Mouse (Mus musculus) left cerebral cortex, postnatal 25 days (tissue): ENCODE measurements at regions not wholly inside any gene's neighbourhood (a gene's known extent, or its start where the extent isn't known, plus 50 kb on each side); places are given as distances from the start of the nearest gene placed in this dataset.

ENCODE experiments used
- DNase-seq, 2 experiments: peaks; one replicate each; pipeline ENCODE4 v3.0.0; 2022; ENCODE audit warnings: low spot score in 2 of 2, mixed read lengths in 1 of 2
- intact Hi-C: fragments of 180-260 bp; cut with DNase I; formaldehyde crosslinking; loops from one replicate; pipeline ENCODE4 v1.15.1; 2025

DNA sequence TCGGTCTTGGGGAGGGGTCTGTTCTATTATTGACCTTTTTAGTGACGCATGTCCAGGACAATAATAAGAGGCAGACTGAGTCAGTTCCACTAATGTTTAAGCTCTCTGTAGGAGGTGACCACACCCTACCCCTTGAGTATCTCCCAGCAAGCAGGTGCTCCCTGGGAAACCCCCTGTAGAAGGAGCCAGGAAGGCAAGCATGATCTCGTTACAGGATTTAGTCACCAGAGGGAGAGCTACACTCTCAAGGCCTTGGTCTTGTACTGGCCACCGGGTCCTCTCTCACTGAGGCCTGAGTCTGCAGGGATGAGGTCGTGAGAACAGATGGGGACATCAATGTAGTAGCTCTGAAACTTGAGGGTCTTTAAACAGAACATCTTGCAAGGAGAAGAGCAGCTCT, 55.3 kb upstream of the Ccnd2 start:
- DNase-seq, result no peak
- intact Hi-C loops, result no loop called here

DNA sequence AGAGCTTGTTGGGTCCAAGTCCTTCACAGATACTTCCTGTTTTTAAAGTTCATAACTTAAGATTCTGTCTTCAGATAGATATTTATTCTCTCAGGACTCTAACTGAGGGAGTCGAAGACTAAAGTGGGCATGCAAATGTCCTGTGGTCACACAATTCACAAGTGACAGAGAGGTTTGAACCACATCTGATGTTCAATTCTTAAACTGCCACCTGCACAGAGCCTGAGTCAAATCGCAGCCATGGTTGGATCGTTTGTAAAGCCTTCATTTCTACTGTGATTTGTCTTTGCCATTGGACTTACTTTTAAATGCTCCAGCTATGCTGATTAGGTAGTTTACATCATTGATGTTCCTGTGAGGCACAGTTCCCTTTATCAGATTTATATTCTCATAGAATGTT, 61.4 kb upstream of the Ccnd2 start:
- intact Hi-C loops, result no loop called here
- no peak for DNase-seq

DNA sequence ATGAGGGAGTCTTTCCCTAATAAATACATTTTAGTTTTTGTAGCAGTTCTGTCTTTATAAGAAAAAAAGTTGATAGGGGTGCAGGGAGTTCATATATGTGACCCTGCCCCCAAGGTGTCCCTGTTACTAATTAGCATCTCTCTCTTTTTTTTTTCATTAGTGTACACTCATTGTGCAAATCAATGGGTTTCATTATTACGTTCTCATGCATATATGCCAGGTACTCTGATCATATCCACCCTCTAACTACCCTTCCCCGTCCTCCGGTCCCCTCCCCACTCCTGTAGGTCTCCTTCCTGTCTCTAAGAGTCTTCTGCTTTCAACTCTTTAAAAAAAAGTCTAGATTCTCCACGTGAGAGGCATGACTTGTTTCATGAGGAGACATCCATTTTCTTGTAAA, 63.9 kb upstream of the Ccnd2 start:
- DNase-seq, result no peak
- intact Hi-C loops, result no loop called here

DNA sequence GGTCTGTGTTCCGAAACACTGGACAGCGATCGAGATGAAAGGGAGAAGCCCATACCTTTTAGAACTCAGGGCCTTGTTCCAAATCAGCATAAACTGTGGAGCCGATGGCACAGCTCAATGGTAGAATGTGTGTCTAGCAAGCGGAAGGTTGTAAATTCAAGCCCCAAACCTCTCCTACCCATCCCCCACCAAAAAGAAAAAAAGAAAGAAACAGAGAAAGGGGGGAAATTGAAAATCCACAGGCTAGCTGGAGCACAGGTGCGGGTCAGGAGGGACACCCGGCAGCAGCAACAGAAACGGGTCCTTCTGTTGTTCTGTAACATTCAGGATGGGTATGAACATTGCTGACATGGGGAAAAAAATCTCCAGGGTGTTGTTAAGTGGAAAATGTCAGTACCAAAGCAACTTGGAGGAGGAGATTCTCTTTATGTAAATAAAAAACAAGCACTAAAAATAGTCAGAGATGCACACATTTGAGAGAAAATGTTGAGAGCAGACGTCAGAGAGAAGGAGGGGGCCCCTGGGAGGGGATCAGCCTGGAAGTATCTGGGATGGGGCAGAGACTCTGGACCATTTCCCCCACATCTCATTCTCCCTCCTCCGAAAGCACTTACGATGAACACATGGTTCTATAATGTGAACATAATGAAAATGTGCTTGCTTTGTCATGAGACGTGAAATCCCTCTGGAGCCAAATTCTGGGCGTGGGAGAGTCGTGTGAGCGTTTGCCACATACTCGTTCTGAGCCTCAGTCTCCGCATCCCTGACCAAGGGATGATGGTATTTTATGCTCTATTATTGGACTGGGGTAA, 66.8 kb upstream of the Ccnd2 start:
- peak; percentile 21 to 48 for DNase-seq
- intact Hi-C loops, result no loop called here

DNA sequence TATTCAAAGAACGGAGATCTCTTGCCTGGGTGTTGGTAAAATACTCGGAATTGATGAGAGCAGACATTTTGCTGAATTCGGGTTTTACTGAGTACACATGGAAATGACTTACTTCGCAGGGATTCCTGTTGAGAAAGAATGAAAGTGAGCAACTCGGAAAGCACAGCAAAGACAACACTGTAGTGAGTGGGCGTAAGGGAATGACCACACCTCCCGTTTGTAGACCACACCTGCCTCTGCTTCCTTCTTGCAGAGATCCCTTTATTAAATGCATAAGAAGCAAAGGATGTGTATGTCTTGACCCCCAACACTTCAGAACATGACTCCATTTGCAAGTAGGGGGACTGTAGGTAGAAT, 67.4 kb upstream of the Ccnd2 start:
- intact Hi-C loops, result no loop called here
- DNase-seq, result no peak

DNA sequence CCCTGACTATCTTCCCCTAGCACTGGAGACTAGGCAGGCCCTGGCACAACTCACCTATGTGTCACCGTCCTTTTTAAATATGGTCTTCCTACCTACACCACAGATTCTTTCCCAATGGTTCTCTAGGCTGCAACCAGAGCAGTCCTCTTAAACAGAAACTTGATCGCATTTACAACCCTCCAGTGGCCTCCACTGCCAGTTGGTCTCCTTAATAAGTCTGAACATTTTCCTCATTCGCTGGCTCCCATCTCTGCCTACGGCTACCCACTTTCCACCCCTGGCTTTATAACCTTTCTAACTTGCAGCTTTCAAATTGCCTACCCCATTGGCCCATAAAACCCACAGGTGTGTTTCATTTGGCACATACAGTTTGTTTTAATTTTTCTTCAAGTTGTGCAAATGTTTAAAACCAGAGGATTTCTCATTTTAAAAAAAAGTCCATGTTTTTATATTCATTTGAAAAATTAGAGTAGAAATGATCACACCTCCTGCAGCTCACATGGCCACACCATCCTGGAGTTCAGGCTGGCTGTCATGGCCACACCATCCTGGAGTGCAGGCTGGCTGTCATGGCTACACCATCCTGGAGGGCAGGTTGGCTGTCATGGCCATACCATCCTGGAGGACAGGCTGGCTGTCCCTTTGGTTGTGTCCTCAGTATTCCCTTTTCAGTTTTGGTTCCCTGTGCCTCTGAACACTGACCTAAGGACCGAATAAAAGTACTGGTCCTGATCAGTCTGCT, 74.4 kb upstream of the Ccnd2 start:
- intact Hi-C loops, result no loop called here
- DNase-seq, result no peak

DNA sequence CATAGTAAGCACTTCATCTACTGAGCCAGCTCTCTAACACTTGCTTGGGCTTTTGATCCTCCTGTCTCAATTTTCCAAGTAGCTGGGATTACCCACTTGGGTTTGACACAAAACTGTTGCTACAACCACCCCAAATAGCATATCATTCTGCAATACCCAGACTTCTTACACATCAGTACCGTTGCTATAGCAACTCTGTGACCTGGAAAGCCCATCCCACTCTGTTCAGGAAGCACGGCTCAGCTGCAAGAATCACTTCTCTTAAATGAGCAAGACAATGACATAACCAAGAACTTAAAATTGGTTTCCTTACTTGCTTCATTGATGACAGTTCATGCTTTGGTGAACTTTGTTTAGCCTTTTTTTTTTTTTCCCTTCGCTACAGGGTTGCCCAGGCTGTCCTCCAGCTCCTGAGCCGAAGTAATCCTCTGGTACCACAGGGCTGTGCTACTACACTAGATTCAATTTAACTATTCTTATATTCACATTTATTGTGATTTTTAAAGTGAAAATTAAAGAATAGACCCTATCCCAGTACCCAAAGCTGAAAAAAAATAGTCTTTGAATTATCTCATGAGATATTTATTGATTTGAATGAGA, 84.6 kb upstream of the Ccnd2 start:
- intact Hi-C loops, result no loop called here
- peak; percentile 13 to 65 for DNase-seq

DNA sequence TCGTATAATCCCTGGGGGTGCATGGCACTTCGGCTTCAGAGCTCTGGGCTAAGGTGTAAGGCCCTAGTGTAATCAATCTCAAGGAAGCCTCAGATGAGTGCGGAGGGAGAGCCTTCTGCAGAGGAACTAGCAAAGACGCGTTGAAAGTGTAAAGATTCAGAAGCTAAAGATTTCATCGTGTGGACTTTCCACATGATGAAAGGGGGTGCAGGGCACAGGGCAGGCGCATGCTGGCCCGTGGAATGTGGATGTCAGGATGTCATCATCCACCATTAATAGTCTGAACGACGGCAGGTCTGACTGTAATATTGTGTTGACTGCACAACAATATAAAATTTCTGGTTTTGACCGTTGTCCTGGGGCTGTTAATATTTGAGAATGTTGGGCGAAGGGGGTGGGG, 85.2 kb upstream of the Ccnd2 start:
- intact Hi-C loops, result no loop called here
- no peak for DNase-seq

DNA sequence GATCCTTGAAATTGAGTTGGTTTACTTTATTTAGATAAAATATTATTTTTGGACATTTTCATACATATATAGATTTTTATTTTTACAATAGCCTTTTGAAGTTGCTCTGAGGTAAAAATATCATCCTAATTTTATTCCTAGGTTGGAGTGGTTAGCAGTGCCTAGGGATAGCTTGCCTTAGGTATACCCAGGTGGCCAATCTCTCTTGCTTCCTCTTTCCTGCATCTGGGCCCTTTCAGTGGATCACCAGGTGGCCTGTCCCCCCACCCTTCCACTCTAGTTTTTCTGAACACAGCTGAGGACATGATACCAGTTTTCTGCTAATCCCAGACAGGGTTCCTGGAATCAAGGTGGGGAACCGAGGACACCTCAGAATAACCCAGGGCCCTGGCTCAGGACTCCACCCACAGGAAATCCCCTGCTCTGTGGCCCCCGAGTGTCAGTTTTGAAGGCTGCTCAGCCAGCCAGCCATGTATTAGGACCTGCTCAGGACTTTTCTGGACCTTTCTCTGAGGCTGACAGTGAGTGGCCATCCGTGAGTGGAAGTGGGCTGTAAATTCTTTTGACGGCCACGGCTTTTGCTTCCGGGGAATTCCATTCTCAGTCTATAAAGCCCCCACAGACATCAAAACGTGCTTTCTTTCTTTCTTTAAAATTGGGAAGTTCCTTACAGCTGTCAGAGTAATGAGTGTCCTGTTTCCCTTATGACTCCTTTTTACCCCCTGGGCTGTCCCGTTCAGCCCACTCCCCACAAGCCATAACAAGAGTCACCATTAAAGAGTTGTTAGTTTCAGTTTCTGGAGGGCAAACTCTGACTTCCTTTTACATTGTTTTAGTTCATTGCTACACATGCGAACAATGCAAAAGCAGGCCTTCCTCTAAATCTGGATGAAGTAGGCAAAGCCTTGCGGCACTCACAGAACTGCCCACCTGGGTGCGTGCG, 87.8 kb upstream of the Ccnd2 start:
- intact Hi-C loops, result no loop called here
- no peak for DNase-seq

DNA sequence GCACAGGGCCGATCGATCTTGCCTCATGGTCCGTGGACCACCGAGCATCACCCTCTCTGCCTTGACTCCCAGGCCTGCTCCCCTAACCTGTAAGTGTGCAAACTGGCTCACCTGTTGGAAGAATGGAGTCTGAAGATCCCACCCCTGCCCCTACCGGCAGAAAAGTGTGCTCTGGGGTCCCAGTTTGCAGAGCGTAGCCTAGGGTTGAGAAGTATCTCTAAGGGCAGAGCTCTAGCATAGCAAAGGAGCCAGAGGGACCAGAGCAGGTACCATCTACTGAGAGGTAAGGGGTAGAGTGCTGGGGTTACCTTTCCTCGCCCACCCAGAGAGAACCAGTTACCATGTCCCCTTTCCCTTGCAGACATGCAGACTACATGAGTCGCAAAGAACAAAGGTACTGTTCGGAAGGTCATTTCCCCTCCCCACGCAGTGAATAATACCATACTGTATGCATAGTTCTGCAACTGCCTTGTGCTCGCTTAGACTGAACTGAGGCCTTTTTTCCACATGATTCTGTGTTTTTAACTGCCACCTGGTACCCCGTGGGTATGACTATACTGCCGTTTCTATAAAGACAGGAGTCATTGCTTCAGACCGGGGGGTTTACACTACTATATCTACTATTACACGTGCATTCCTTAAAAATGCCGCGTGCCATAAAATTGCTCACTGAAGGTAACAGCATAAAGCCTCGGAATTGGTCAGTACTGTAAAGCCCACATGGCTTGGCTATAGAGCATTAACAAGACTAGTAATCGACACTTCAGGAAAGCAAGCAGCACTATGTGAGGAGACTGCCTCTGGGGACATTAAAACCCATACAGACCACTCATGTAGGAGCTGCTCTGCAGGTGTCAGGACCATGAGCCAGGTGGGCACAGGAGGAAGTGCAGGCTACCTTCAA, 88.7 kb upstream of the Ccnd2 start:
- DNase-seq, result no peak
- intact Hi-C loops, result no loop called here

DNA sequence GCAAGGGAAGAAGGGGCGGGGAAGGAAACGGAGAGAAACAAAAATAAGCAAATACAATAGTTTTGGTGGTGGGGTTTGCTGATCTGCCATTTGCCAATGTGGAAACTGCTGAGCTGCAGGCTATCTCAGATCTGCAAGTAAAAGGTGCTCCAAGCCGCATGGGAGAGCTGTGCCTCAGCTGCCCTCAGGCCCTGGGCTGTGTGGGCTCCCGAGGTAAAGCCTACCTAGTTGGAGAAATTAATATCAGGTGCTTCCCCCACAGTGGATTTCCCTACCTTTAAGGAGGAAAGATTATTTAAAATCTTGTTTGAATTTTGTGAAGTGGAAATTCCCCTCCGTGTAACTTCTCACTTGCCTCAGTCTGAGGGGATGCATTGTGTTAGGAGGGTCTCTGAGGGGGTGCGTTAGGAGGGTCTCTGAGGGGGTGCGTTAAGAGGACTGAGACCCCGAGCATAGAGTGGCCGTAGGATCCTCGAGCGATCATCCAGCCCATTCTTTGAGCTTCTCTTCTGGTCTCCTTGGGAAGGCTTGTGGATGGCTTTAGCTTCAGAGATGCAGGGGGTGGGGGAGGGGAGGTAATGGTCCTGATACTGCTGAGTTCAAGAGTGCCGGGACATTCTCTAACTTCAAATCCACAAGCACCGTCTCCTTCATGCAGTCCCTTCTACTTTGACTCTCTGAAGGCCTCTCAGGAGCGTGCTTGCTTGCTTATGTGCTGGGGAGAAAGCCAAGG, 89.9 kb upstream of the Ccnd2 start:
- DNase-seq, result no peak
- intact Hi-C loops, result no loop called here

DNA sequence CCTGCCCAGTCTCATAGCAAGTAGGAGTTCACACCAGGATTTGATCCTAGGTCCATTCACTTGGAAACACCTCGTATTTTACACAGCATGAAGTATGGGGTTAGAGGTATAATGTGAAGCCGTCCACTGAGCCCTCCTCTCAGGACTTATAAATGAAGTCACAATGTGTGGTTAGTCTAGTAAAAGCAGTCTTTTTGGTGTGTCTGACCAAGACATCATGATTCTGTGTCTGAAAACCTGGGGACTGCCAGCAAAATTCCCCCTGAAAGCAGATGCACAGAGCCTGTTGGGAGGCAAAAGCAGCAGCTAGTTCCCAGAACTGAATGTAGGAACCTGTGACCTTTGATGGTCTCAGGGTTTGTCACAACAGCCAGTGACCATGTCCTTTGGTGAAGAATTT, 91.0 kb upstream of the Ccnd2 start:
- intact Hi-C loops, result no loop called here
- no peak for DNase-seq

DNA sequence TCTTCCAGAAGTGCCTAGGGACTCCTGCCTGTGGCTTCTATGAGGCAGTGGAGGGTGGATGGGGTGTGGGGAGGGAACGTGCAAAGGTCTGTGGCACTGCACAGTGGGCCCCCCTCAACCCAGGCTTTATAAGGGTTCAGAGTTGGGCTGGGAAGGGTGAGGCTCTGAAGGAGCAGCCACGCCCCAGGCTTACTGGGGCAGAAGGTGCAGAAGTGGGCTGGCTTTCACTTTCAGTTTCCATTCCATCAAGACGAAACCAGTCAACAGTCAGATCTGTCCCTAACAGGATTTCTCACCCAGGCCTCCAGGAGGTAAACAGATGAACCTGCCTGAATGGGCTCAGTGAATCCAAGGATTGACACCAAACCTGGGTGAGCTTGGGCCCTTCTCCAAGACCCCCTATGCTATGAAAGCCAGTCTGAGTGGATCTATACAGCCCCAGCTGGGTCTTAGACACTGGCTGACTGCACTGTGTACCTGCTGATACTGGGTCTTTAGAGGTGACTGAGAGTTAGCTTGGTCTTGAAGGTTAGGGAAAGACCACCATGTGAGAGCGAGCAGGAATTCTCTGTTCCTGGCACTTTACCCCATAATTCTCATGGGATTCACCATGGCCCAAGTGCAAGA, 93.9 kb upstream of the Ccnd2 start:
- intact Hi-C loops, result no loop called here
- DNase-seq, result no peak

DNA sequence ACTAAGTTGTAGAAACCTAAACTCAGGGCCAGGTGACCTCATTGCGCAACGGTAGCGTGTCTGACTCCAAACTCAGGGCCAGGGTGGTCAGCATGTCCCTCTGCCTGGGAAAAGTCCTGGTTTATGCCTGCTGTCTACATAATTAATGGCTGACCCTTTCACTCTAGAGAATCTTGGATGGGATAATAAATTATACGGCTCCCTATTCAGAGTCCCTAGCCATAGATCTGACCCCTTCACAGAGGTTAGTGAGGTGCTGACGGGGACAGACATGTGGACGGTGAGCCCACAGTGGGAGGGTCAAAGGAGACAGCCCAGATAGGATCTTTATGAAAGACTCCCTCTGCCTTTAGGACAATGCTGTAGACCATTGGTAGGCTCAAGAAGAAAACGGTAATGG, 94.7 kb upstream of the Ccnd2 start:
- DNase-seq, result no peak
- intact Hi-C loops, result no loop called here

DNA sequence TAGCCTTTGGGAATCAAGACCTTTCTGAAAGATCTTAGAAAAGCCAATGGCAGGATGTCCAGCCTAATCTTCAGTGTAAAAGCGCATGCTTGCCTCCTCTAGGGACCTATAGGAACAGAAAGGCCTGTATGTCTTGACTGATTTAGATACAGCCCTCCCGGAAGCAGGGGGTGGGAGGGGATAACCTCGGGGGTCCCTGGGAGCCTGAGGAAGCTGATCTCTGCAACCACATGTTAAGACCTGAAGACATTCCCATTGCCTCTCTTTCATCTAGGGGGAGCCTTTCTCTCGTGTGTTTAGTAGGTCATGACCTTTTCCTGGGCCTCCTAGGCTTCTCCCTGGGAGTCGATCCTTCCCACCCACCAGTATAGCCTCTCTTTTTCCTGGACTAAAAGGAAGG, 95.3 kb upstream of the Ccnd2 start:
- intact Hi-C loops, result no loop called here

DNA sequence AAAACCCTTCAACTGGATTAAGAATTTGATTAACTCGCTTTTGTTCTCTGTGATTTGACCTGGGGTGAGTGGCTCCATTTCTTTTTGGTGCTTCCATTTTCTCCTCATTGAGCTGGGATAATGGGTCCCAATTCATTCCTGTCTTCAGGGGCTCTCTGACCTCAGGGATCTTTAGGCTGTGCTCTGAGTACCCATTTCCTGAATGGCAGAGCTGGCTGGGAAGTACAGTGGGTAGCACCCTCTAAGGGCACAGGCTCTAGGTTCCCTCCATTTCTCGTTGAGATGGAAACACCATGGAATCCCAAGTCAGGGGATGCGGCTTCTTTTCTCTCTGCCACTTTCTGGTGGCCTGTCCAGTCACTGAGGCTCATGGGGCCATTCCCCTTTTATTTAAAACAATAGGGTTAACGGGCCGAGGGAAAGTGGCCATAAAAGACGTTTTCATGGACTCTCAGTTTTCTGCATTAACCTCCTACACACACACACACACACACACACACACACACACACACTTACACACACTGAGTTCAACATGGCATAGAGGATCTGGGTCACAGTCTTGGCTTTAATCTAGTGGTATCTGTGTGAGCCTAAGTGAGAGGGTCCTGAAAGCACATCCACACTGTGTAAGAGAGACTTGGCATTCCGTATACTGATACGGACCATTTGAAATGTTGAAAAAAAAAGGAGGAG, 98.3 kb upstream of the Ccnd2 start:
- intact Hi-C loops, result no loop called here
- DNase-seq, result no peak

More for the DNA sequence above, 95.3 kb upstream of the Ccnd2 start:
- no peak for DNase-seq

DNA sequence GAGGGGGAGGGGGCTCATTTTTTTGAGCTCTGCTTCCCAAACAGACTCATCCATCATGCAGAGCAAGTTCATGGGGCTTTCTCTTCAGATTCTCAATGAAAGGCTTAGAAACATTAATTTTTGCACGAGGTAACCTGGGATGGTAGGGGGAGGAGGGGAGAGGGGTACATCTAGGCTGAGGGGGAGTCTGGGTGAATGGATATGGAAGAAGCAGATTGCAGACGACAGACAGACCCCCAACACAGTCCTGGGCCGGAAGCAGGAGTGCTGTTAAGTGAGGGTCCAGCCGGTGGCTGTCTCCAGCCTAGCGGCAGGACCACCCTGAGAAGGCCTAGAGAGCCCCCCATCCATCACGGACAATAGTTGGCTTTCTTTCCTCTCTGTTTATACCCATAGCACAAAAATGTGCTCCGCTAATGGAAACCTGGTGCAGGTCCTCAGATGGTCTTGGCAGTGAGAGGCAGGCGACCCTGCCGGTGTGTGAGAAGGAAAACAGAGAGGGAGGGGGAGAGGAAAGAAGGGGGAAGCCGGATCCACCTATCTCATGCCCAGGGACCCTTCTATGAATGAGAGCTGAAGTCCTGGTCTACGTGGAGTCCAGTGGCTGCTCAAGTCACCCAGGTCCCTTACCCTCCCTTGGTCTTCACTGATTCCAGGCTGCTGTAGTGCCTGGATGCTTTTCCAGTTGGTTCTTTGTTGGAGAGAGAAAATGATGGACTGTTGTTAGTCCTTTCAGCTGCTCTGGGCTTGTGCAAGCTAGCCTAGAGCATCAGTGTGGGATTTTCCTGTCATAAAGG, 99.1 kb upstream of the Ccnd2 start:
- intact Hi-C loops, result no loop called here
- DNase-seq, result no peak
